Mouse (Mus musculus): ENCODE results near the gene Ptbp1. TPM values are rescaled to one million over a fixed set of nuclear protein-coding genes. Genes with fewer than 3 reads are reported as not detected.

Ptbp1 gene
- polyA plus RNA-seq, 2 experiments: 262 to 536 TPM

DNA sequence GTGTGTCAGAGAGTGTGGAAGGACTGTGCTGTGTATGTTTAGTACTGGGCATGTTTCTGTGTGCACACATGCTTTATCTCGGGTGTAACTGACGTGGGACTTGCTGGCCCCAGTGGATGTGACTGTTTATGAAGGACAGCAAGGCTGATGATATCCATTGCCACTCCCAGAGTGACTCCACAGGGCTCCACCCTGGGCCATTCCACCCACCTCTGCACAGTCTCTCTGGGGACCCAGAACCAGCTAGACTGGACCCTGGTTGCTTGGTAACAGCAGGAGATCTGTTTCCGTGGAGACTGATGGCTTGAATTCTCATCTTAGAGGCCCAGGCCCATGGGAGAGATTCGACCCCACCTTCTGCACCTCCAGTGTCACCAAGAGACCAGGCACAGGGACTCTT lies 36.0 kb upstream of the Ptbp1 start:
- no peaks in the 10 kb centered on the region for H3K27me3 ChIP-seq (ENCODE audit: control insufficient read depth, insufficient read depth, low read length)
- H3K9me3 ChIP-seq (ENCODE audit: control insufficient read depth, low read length): no peaks in the 10 kb centered on the region
- ATAC-seq (ENCODE audit: low FRiP score, low read depth) (no peak), DNase-seq (ENCODE audit: low spot score) (no peak)
- no peak overlapping the region for H3K4me2 ChIP-seq (replicated peaks; ENCODE audit: low read depth, low read length, severe bottlenecking)
- no peak overlapping the region for H3K4me3 ChIP-seq (replicated peaks; ENCODE audit: low read length)
- no peak overlapping the region for H3K27ac ChIP-seq (replicated peaks; ENCODE audit: low read depth, low read length)
- no peak for TF ChIP-seq POLR2A (IDR thresholded peaks at IDR 0.05; ENCODE audit: borderline replicate concordance, extremely low read depth, insufficient read depth, insufficient read length)
- no peak overlapping the region for H3K9ac ChIP-seq (ENCODE audit: low read depth, low read length, severe bottlenecking)
- 75% methylated on average over 4 of the region's 4 CpGs for WGBS
- peaks cover 43% of the 10 kb centered on the region for H3K36me3 ChIP-seq (ENCODE audit: control insufficient read depth, insufficient read depth, low read length)
- peaks cover 12% of the 10 kb centered on the region for H3K4me1 ChIP-seq (ENCODE audit: control insufficient read depth, insufficient read depth, low read length)

DNA sequence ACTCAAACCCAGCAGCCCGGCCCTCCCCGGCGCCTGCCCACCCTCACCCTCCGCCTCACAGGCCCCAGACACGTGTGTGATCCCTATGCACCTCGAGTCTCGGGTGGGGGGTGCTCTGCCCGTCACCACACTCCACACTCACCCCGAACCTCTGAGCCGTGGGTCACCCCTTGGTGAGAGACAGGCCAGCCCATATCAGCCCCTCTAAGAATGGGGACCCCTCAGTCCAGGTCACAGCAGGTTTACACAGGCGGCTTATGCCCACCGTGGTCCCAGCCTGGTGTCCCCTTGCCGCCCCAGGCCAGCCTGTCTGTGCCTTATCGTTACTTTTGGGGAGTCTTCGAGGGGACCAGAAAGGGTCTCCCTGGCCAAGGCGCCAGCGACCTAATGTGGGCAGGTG lies 34.6 kb upstream of the Ptbp1 start:
- Histone ChIP-seq H3K4me1 (ENCODE audit: control insufficient read depth, insufficient read depth, low read length) (peaks cover 12% of the 10 kb centered on the region), H3K4me3 (replicated peaks; ENCODE audit: low read length) (no peak overlapping the region), H3K9me3 (ENCODE audit: control insufficient read depth, low read length) (no peaks in the 10 kb centered on the region), H3K9ac (ENCODE audit: low read depth, low read length, severe bottlenecking) (no peak overlapping the region), H3K36me3 (ENCODE audit: control insufficient read depth, insufficient read depth, low read length) (peaks cover 43% of the 10 kb centered on the region), H3K4me2 (replicated peaks; ENCODE audit: low read depth, low read length, severe bottlenecking) (no peak overlapping the region), H3K27ac (replicated peaks; ENCODE audit: low read depth, low read length) (no peak overlapping the region), H3K27me3 (ENCODE audit: control insufficient read depth, insufficient read depth, low read length) (no peaks in the 10 kb centered on the region)
- no peak for DNase-seq (ENCODE audit: low spot score)
- no peak for ATAC-seq (ENCODE audit: low FRiP score, low read depth)
- WGBS: 93% methylated on average over 13 of the region's 17 CpGs
- TF ChIP-seq POLR2A (IDR thresholded peaks at IDR 0.05; ENCODE audit: borderline replicate concordance, extremely low read depth, insufficient read depth, insufficient read length): no peak

DNA sequence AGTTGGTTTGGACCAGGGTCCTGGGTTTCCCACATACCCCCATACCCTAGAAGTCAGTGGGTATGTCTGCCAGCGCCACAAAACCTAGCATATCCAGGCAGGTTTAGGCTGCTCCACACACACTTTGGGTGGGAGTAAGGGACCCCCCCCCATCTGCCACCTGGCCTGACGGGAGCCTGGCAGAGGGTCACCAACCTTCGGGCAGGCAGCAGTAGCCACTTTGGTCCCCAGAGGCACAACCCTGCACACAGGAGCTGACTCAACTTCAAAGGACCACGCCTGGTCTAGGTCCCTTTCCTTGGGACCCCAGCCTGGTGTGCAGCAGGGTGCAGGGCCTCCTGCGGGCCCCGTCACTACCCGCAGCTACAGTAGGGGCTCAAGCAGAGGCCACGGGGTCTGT lies 34.0 kb upstream of the Ptbp1 start:
- Histone ChIP-seq H3K4me1 (ENCODE audit: control insufficient read depth, insufficient read depth, low read length) (peaks cover 12% of the 10 kb centered on the region), H3K27ac (replicated peaks; ENCODE audit: low read depth, low read length) (no peak overlapping the region), H3K4me2 (replicated peaks; ENCODE audit: low read depth, low read length, severe bottlenecking) (no peak overlapping the region), H3K4me3 (replicated peaks; ENCODE audit: low read length) (no peak overlapping the region), H3K36me3 (ENCODE audit: control insufficient read depth, insufficient read depth, low read length) (peaks cover 41% of the 10 kb centered on the region), H3K9me3 (ENCODE audit: control insufficient read depth, low read length) (no peaks in the 10 kb centered on the region), H3K27me3 (ENCODE audit: control insufficient read depth, insufficient read depth, low read length) (no peaks in the 10 kb centered on the region), H3K9ac (ENCODE audit: low read depth, low read length, severe bottlenecking) (no peak overlapping the region)
- DNase-seq (ENCODE audit: low spot score) (no peak), ATAC-seq (ENCODE audit: low FRiP score, low read depth) (no peak)
- WGBS: 82% methylated on average over 8 of the region's 8 CpGs
- TF ChIP-seq POLR2A (IDR thresholded peaks at IDR 0.05; ENCODE audit: borderline replicate concordance, extremely low read depth, insufficient read depth, insufficient read length): no peak

DNA sequence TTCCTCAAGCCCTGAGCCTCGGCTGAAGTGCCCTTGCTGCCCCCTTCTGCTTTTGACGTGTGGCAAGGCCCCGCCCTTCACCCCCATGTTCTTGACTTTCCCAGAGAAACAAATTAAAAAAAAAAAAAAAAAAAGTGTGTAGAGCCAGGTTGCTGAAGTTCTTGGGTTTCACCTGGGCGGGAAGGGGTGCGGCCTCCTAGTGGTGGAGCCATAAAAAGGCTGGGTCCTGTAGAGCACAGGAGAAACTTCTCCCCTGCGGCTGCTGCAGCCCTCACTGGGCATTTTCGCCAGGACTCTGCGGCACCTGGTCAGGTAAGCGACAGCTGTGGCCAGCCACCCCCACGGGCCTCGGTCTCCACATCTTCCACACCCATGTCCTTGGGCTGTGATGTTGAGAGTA lies 33.4 kb upstream of the Ptbp1 start, which contains the start of gene Misp:
Misp (plus strand) TSS at position 208 of the 400 bp plus-strand sequence.
- H3K4me1 ChIP-seq (ENCODE audit: control insufficient read depth, insufficient read depth, low read length): peaks cover 12% of the 10 kb centered on the region
- peak within 1 kb of the TSS; percentile 36; the same call in 1 of the 2 replicates for H3K9ac ChIP-seq (ENCODE audit: low read depth, low read length, severe bottlenecking)
- WGBS: 57% methylated on average over 11 of the region's 11 CpGs
- DNase-seq (ENCODE audit: low spot score) (no peak), ATAC-seq (ENCODE audit: low FRiP score, low read depth) (no peak)
- H3K27ac ChIP-seq (replicated peaks; ENCODE audit: low read depth, low read length): peak within 1 kb of the TSS; percentile 33; the same call in 1 of the 2 replicates
- H3K4me3 ChIP-seq (replicated peaks; ENCODE audit: low read length): no peak within 1 kb of the TSS
- peaks cover 37% of the 10 kb centered on the region for H3K36me3 ChIP-seq (ENCODE audit: control insufficient read depth, insufficient read depth, low read length)
- no peaks in the 10 kb centered on the region for H3K27me3 ChIP-seq (ENCODE audit: control insufficient read depth, insufficient read depth, low read length)
- no peaks in the 10 kb centered on the region for H3K9me3 ChIP-seq (ENCODE audit: control insufficient read depth, low read length)
- H3K4me2 ChIP-seq (replicated peaks; ENCODE audit: low read depth, low read length, severe bottlenecking): no peak within 1 kb of the TSS
- TF ChIP-seq POLR2A (IDR thresholded peaks at IDR 0.05; ENCODE audit: borderline replicate concordance, extremely low read depth, insufficient read depth, insufficient read length): no peak

DNA sequence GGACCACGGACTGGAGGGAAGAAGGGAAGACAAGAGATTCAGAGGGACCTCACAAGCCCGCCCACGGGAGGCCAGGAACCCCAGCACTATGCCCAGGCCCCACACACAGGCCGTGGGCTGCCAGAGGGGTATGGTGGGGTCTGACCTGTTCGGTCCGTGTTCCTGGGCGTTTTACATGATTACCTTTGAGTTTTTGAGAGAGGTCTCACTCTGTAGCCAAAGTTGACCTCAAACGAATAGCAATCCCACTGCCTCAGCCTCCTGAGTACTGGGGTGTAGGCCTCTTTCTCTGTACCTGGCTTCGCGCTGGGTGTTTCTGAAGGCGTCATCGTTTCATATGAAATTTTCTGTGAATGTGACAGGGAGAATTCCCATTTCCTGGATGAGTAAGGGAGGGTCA lies 32.5 kb upstream of the Ptbp1 start:
- 90% methylated on average over 12 of the region's 12 CpGs for WGBS
- peak overlapping the region; percentile 33; the same call in 1 of the 2 replicates for H3K27ac ChIP-seq (replicated peaks; ENCODE audit: low read depth, low read length)

More for the DNA sequence above, 32.5 kb upstream of the Ptbp1 start:
- Histone ChIP-seq H3K9ac (ENCODE audit: low read depth, low read length, severe bottlenecking) (peak overlapping the region; percentile 36; the same call in 1 of the 2 replicates), H3K4me2 (replicated peaks; ENCODE audit: low read depth, low read length, severe bottlenecking) (no peak overlapping the region), H3K36me3 (ENCODE audit: control insufficient read depth, insufficient read depth, low read length) (peaks cover 30% of the 10 kb centered on the region), H3K4me3 (replicated peaks; ENCODE audit: low read length) (no peak overlapping the region), H3K9me3 (ENCODE audit: control insufficient read depth, low read length) (no peaks in the 10 kb centered on the region), H3K27me3 (ENCODE audit: control insufficient read depth, insufficient read depth, low read length) (no peaks in the 10 kb centered on the region), H3K4me1 (ENCODE audit: control insufficient read depth, insufficient read depth, low read length) (peaks cover 12% of the 10 kb centered on the region)
- DNase-seq (ENCODE audit: low spot score): no peak
- no peak for ATAC-seq (ENCODE audit: low FRiP score, low read depth)
- no peak for TF ChIP-seq POLR2A (IDR thresholded peaks at IDR 0.05; ENCODE audit: borderline replicate concordance, extremely low read depth, insufficient read depth, insufficient read length)

Measured in limb, embryonic 14.5 days (tissue).